Mouse (Mus musculus): ENCODE results near the gene Stk11ip.

Gene Stk11ip

DNA sequence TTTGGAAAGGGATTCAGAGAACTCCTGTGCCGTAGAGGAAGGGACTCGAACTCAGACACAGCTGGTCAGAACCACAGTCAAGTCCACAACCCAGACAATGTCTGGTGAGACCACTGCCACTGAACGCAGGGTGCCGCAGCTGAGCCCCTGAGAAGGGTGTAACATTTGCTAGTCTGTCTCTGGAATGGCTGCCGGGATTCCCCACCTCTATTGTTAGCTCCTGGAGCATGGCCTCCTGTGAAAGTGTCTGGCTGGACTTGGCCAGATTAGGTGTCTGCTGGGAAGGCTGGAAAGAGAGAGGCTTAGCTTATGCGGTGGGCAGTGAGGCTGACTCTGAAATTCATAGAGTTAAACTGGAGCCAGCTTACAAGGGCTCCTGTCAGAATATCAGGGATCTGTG, 49.1 kb downstream of the Stk11ip start:
- no peak for DNase-seq (ENCODE audit: low spot score)

DNA sequence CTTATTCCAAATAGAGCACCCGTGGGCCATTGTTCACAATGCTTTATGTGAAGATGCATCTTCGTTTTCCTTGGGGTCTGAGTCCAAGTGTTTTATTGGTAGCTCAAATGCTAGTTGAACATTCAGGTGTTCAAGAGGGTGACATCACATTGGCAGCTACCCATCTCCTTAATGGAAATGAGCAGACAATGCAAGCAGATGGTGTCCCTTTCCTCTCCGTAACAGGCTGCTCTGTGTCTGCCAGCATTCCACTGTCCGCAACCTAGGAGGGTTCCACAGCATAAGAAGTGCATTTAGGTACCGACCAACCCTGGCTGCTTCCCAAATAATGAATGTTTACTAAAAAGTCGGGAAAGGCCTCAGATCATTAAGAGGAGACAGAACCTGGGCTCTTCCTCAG, 51.4 kb downstream of the Stk11ip start:
- DNase-seq (ENCODE audit: low spot score), result no peak

DNA sequence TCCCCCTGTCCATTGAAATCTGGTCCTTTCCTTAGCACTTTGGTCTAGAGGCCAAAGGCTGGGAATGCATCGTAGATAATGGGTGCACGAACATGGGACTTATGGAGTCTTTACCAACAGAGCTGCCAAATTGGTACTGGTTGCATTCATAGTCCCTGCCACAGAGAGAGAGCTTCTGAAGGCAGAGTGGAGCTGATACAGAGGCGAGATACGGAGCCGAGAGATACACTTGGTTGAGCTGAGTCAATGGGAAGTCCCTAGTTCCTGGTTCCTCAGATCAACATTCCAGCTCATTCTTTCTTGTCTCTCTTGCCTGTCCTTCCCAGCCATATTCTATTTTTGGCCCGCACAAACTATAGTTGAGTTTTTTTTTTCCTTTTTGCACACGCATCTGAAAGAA, 52.4 kb downstream of the Stk11ip start:
- DNase-seq (ENCODE audit: low spot score), result no peak

DNA sequence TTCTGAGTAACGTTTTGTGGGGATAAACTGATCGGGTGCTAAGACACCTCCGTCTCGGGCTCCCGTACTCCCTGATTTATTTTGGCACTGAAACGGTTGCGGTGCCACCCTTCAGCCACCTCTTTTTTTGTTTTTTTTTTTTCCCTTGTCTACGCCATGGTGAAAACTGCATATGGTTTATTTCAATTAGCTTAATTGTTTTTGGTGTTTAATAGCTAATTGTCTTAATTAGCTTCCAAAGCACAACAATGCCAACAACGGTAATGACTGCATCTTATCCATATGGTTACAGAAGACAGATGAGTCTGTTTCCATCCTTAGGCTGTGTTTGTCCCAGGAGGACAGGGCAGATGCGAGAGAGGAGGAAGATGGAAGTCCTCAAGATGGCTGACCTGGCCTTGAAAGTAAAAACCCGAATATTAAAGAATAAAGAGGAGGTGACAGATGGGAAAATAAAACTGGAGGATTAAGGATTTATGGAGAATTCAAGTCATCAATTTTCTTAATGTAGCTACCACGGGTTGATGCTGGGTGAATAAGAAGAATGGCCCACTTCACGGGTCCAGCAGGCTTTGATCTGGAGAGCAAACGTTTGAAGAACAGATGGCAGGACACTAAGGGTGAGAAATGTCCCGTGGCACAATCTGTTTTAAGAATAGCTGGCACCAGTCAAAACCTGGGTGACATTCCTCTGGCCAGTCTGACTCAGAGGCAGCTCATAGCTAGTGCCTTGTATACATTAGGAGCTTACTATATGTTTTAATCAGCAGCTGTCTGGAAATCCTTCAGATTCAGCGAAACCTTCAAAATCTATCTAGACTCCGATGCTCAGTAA, 53.4 kb downstream of the Stk11ip start:
- no peak for DNase-seq (ENCODE audit: low spot score)

DNA sequence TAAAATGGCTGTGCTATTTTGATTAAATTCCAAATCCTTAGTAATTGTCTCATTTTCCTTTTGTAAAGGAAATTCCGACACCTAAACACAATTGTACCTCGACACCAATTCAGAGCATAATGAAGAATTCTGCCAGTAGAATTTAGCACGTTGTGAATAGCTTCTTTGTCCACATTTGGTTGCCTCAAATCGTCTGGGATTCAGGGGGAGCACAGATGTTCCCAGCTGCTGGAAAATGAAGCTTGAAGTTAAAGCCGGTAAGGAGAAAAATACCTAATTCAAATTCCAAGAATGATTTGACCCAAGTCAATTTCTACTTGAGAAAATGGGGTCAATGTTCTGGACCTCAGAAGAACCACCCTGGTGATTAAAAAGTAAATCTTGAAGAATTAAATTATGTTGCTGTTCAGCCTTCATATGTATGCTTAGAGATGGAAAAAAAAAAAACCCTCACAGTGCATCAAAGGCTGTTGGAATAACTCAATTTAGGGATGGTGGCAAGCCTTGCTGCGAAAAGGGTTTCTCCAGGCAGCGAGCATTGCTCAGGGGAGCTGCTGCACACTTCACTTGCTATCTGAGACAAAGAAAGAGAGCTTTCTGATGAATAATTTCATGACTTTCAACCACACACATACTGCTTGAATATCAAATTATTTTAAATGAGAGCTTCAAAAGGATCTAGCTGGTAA, 60.8 kb downstream of the Stk11ip start:
- no peak for DNase-seq (ENCODE audit: low spot score)

DNA sequence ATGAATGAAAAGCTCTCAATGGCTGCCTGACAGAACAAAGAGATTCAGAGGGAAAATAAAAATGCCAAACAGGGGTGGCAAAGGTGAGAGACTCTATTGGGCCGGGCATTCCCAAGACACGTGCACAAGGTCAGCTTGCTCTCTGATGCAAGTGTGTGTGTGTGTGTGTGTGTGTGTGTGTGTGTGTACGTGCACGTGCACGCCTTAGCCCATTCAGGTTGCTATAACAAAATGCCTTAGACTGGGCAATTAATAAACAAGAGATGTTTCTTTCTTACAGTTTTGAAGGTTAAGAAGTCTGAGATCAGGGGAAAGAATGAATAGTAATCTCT, 61.3 kb downstream of the Stk11ip start:
- DNase-seq (ENCODE audit: low spot score), result no peak

DNA sequence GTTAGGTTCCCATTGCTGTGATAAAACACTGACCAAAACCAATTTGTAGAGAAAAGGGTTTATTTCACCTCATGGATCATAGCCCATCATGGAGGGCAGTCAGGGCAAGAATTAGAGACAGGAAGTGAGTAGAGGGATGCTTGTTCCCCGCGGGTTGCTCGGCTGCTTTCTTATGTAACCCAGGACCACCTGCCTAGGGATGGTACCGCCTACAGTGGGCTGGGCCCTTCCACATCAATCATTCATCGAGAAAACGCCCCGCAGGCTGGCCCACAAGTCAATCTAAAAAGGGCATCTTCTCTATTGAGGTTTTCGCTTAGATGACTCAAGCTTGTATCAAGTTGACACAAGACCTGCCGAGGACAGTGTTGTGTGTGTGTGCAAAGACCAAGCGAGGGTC, 61.7 kb downstream of the Stk11ip start:
- DNase-seq (ENCODE audit: low spot score), result no peak

DNA sequence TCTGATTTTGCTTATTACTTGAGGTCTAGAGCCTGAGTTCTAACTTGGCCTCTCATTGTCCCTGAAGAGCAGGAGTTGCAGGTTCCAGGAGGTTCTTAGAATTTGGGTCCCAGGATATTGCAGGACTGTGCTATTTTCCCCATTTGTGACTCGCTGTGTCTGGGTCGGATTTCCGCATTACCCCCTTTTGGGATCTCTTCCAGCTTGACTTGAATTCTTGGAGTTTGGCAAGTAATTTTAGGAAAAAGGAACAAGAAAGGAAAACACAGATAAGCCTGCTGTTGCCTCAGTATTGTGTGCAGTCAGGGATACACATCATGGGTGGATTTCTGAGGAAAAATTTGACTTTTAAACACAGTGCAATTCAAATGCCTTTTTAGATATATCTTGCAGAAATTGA, 65.5 kb downstream of the Stk11ip start:
- DNase-seq (ENCODE audit: low spot score), result no peak
